Mouse (Mus musculus) thymus, adult 2 months (tissue): ENCODE data around the gene Mmd2.

ENCODE experiments used
- CTCF ChIP-seq: fragments of 200-500 bp; IDR thresholded peaks from 2 replicates; pipeline ENCODE4 v1.5.1; 2012; ENCODE audit warnings: mild to moderate bottlenecking, control low read depth, low read length, moderate library complexity, borderline replicate concordance; ENCODE audit not compliant: control insufficient read depth, poor library complexity, insufficient read depth; ENCODE audit errors: extremely low read depth
- POLR2A ChIP-seq: fragments of 200-500 bp; IDR thresholded peaks from 2 replicates; pipeline ENCODE4 v1.6.1; 2012; ENCODE audit warnings: mild to moderate bottlenecking, low read length, control low read depth, moderate library complexity; ENCODE audit not compliant: control insufficient read depth, poor library complexity, insufficient read depth; ENCODE audit errors: extremely low read depth

GRCm38 (mm10) chr5:142564606-142565005, 44.0 kb downstream of the Mmd2 start:
- TF ChIP-seq CTCF: no peak
- no peak for TF ChIP-seq POLR2A
